Mouse (Mus musculus) MEL (cell line): ENCODE data around the gene Strbp. TPM values are rescaled to one million over a fixed set of nuclear protein-coding genes. Genes with fewer than 3 reads are reported as not detected.

ENCODE experiments used
- DNase-seq: peaks from one replicate; pipeline ENCODE4 v3.0.0; 2011; ENCODE audit warnings: low read depth, low spot score
- H3K27ac ChIP-seq: 2 replicates; pipeline ENCODE4 v1.5.1; 2012; ENCODE audit warnings: low read depth, mild to moderate bottlenecking, control low read depth, low read length, moderate library complexity; ENCODE audit not compliant: control insufficient read depth
- H3K27me3 ChIP-seq, 2 experiments: fragments of 150-350 bp in 1 of 2; sonication (generic) in 1 of 2; 2 replicates each; pipeline ENCODE4 v1.6.1; 2012; ENCODE audit warnings: low read length in 2 of 2, mild to moderate bottlenecking in 2 of 2, improper control_type of control experiment in 1 of 2, moderate library complexity in 1 of 2; ENCODE audit not compliant: insufficient read depth in 2 of 2, control insufficient read depth in 1 of 2
- H3K36me3 ChIP-seq, 2 experiments: 2 replicates each; pipeline ENCODE4 v1.6.1; 2012 to 2014; ENCODE audit warnings: low read length in 2 of 2, improper control_type of control experiment in 1 of 2, inconsistent platforms in 1 of 2, mild to moderate bottlenecking in 1 of 2; ENCODE audit not compliant: insufficient read depth in 2 of 2, control insufficient read depth in 1 of 2
- H3K4me1 ChIP-seq, 2 experiments: fragments of 150-350 bp in 1 of 2; sonication (generic) in 1 of 2; 2 replicates each; pipeline ENCODE4 v1.6.1; 2012; ENCODE audit warnings: low read length in 2 of 2, improper control_type of control experiment in 1 of 2, mild to moderate bottlenecking in 1 of 2; ENCODE audit not compliant: insufficient read depth in 2 of 2, control insufficient read depth in 1 of 2
- H3K4me3 ChIP-seq, 2 experiments: fragments of 150-350 bp in 1 of 2; sonication (generic) in 1 of 2; 2 replicates each; pipeline ENCODE4 v1.5.1; 2012; ENCODE audit warnings: low read depth in 2 of 2, low read length in 2 of 2, mild to moderate bottlenecking in 2 of 2, moderate library complexity in 2 of 2, control low read depth in 1 of 2, improper control_type of control experiment in 1 of 2; ENCODE audit not compliant: control insufficient read depth in 1 of 2, insufficient read depth in 1 of 2
- H3K79me2 ChIP-seq: 2 replicates; pipeline ENCODE4 v1.6.1; 2012; ENCODE audit warnings: mild to moderate bottlenecking, low read length, moderate library complexity; ENCODE audit not compliant: control insufficient read depth, poor library complexity, insufficient read depth
- H3K9ac ChIP-seq: 2 replicates; pipeline ENCODE4 v1.6.1; 2012; ENCODE audit warnings: low read depth, mild to moderate bottlenecking, control low read depth, low read length, moderate library complexity; ENCODE audit not compliant: control insufficient read depth, poor library complexity, severe bottlenecking
- H3K9me3 ChIP-seq: fragments of 150-350 bp; sonication (generic); replicated peaks from 2 replicates; pipeline ENCODE4 v1.6.1; 2012; ENCODE audit warnings: mild to moderate bottlenecking, low read length, improper control_type of control experiment, moderate library complexity; ENCODE audit not compliant: insufficient read depth
- CHD1 ChIP-seq: IDR thresholded peaks from 2 replicates; pipeline ENCODE4 v1.6.1; 2012; ENCODE audit warnings: low read depth, mild to moderate bottlenecking, inconsistent platforms, low read length, improper control_type of control experiment
- CTCF ChIP-seq, 3 experiments: IDR thresholded peaks in 2 of 3; conservative IDR thresholded peaks in 1 of 3; 2 replicates each; pipeline ENCODE4 v1.5.1; 2011 to 2012; ENCODE audit warnings: low read length in 3 of 3, low read depth in 2 of 3, mild to moderate bottlenecking in 2 of 3, improper control_type of control experiment in 1 of 3, inconsistent platforms in 1 of 3, mixed read lengths in 1 of 3, moderate library complexity in 1 of 3; ENCODE audit not compliant: control insufficient read depth in 1 of 3, insufficient read depth in 1 of 3, poor library complexity in 1 of 3, severe bottlenecking in 1 of 3
- E2F4 ChIP-seq: IDR thresholded peaks from 2 replicates; pipeline ENCODE4 v1.6.1; 2011; ENCODE audit warnings: low read depth, low read length, improper control_type of control experiment, borderline replicate concordance
- ELF1 ChIP-seq: IDR thresholded peaks from 2 replicates; pipeline ENCODE4 v1.6.1; 2014; ENCODE audit warnings: low read depth, mild to moderate bottlenecking, inconsistent platforms, low read length, improper control_type of control experiment, moderate library complexity
- GATA1 ChIP-seq: IDR thresholded peaks from 2 replicates; pipeline ENCODE4 v1.6.1; 2011; ENCODE audit warnings: low read depth, low read length, improper control_type of control experiment
- MYB ChIP-seq: IDR thresholded peaks from 2 replicates; pipeline ENCODE4 v1.6.1; 2011; ENCODE audit warnings: mild to moderate bottlenecking, low read depth, low read length, improper control_type of control experiment
- POLR2A ChIP-seq, 2 experiments: IDR thresholded peaks; 2 replicates each; pipeline ENCODE4 v1.6.1; 2011 to 2012; ENCODE audit warnings: low read length in 2 of 2, mild to moderate bottlenecking in 2 of 2, control low read depth in 1 of 2, improper control_type of control experiment in 1 of 2, low read depth in 1 of 2, moderate library complexity in 1 of 2; ENCODE audit not compliant: control insufficient read depth in 1 of 2, insufficient read depth in 1 of 2, poor library complexity in 1 of 2
- RCOR1 ChIP-seq: IDR thresholded peaks from 2 replicates; pipeline ENCODE4 v1.6.1; 2012; ENCODE audit warnings: low read depth, mild to moderate bottlenecking, inconsistent platforms, low read length, improper control_type of control experiment
- SMC3 ChIP-seq: IDR thresholded peaks from 2 replicates; pipeline ENCODE4 v1.6.1; 2011; ENCODE audit warnings: low read depth, low read length, improper control_type of control experiment
- UBTF ChIP-seq: IDR thresholded peaks from 2 replicates; pipeline ENCODE4 v1.6.1; 2012; ENCODE audit warnings: low read depth, mild to moderate bottlenecking, inconsistent platforms, low read length, improper control_type of control experiment, moderate library complexity, borderline replicate concordance; ENCODE audit not compliant: insufficient read depth
- ZMIZ1 ChIP-seq: IDR thresholded peaks from 2 replicates; pipeline ENCODE4 v1.6.1; 2012; ENCODE audit warnings: low read depth, mild to moderate bottlenecking, inconsistent platforms, low read length, improper control_type of control experiment, moderate library complexity
- ZNF384 ChIP-seq: IDR thresholded peaks from 2 replicates; pipeline ENCODE4 v1.6.1; 2012; ENCODE audit warnings: low read depth, mild to moderate bottlenecking, inconsistent platforms, low read length, improper control_type of control experiment
- polyA plus RNA-seq, 2 experiments: library from polyadenylated mRNA; stranded (reverse) in 1 of 2; unstranded in 1 of 2; fragments of >175 nt in 1 of 2; fragments of >200 nt in 1 of 2; gene quantifications; 2 replicates each; pipeline versions ENCODE4 v1.2.1 to v1.2.4; 2012; ENCODE audit warnings: low replicate concordance in 2 of 2, low read depth in 1 of 2; ENCODE audit not compliant: insufficient read length in 2 of 2, insufficient read depth in 1 of 2, missing spikeins in 1 of 2
- total RNA-seq: library from RNA; depleted of rRNA; stranded (reverse); fragments of 300-350 nt; gene quantifications from 2 replicates; pipeline ENCODE4 v1.2.3, GENCODE M21; 2012

The Strbp gene
- total and polyA plus RNA-seq, 3 experiments, result 30.6 to 123 (median 59.8) TPM

- H3K27ac ChIP-seq, result no peak overlapping the region
- H3K27me3 ChIP-seq, result no peaks in the 10 kb centered on the region
- no peak overlapping the region for H3K4me3 ChIP-seq
- no peak for DNase-seq
- TF ChIP-seq UBTF, result no peak
- no peak for TF ChIP-seq E2F4
- no peak for TF ChIP-seq RCOR1
- TF ChIP-seq ZMIZ1, result no peak
- no peak for TF ChIP-seq GATA1
- no peak for TF ChIP-seq ELF1
- no peak for TF ChIP-seq CTCF (IDR thresholded peaks at IDR 0.05 in 2 of 3, conservative IDR thresholded peaks at IDR 0.05 in 1 of 3; ENCODE audit: control insufficient read depth in 1 of 3, insufficient read depth in 1 of 3, low read depth in 2 of 3, low read length in 3 of 3, poor library complexity in 1 of 3, severe bottlenecking in 1 of 3)
- no peak for TF ChIP-seq CHD1
- TF ChIP-seq, all 39 proteins: peak for 0
- no peak overlapping the region for H3K9ac ChIP-seq
- peaks cover 0 to 10% of the 10 kb centered on the region in 2 experiments; a peak in 2 of 4 replicates for H3K36me3 ChIP-seq
- H3K4me1 ChIP-seq, result no peaks in the 10 kb centered on the region
- no peaks in the 10 kb centered on the region for H3K9me3 ChIP-seq
- no peaks in the 10 kb centered on the region for H3K79me2 ChIP-seq
These were observed 206.3 kb downstream of the Strbp start for GRCm38 (mm10) chr2:37497321-37497720.

DNA sequence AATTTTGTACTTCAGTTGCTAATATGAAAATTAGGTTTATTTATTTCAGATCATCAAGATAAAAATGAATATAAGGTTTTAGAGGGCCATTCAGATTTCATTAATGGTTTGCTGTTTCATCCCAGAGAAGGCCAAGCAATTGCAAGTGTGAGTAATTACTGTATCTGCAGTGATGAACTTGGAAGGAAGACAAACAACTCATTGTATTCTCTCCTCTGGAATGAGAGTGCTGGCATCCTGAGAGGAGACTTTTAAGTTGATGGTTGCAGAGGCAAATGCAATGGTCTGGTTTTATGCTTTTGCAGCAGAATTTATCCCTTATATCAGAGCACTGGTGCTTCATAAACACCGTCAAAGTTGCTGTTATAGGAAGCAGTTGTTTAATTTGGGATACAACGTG is 214.7 kb downstream of the Strbp start:
- no peak overlapping the region for H3K27ac ChIP-seq
- H3K4me1 ChIP-seq, result peaks cover 0 to 6% of the 10 kb centered on the region in 2 experiments; a peak in 2 of 4 replicates
- H3K79me2 ChIP-seq, result no peaks in the 10 kb centered on the region
- peaks cover 6 to 8% of the 10 kb centered on the region in 2 experiments for H3K36me3 ChIP-seq
- no peaks in the 10 kb centered on the region for H3K9me3 ChIP-seq
- no peak for DNase-seq
- H3K9ac ChIP-seq, result no peak overlapping the region
- no peak overlapping the region for H3K4me3 ChIP-seq
- no peaks in the 10 kb centered on the region for H3K27me3 ChIP-seq
- TF ChIP-seq ZNF384 (no peak), POLR2A (IDR thresholded peaks at IDR 0.05; ENCODE audit: control insufficient read depth in 1 of 2, insufficient read depth in 1 of 2, low read depth in 1 of 2, low read length in 2 of 2, poor library complexity in 1 of 2) (no peak), UBTF (no peak), ZMIZ1 (no peak), SMC3 (no peak), MYB (no peak), RCOR1 (no peak)

- no peak for TF ChIP-seq ZNF384
- H3K79me2 ChIP-seq, result no peaks in the 10 kb centered on the region
- H3K4me3 ChIP-seq, result no peak overlapping the region
- H3K27ac ChIP-seq, result no peak overlapping the region
- no peak overlapping the region for H3K9ac ChIP-seq
- H3K4me1 ChIP-seq, result peaks cover 5 to 6% of the 10 kb centered on the region in 2 experiments
- H3K27me3 ChIP-seq, result no peaks in the 10 kb centered on the region
- peaks cover 6 to 13% of the 10 kb centered on the region in 2 experiments for H3K36me3 ChIP-seq
- DNase-seq, result no peak
- H3K9me3 ChIP-seq, result no peaks in the 10 kb centered on the region
These were observed 217.3 kb downstream of the Strbp start for GRCm38 (mm10) chr2:37486408-37486807.
